Mouse (Mus musculus) B cell, adult 2 months (primary cell): ENCODE data around the gene Pim1.
"Not testable (repeated sequence)": the region's sequence is repeated elsewhere in the genome, so short reads cannot be mapped to it uniquely, and the experiment has no call there.

ENCODE experiments used
- DNase-seq, 2 experiments: peaks; one replicate each; pipeline ENCODE4 v3.0.0; 2022

Gene Pim1

DNA sequence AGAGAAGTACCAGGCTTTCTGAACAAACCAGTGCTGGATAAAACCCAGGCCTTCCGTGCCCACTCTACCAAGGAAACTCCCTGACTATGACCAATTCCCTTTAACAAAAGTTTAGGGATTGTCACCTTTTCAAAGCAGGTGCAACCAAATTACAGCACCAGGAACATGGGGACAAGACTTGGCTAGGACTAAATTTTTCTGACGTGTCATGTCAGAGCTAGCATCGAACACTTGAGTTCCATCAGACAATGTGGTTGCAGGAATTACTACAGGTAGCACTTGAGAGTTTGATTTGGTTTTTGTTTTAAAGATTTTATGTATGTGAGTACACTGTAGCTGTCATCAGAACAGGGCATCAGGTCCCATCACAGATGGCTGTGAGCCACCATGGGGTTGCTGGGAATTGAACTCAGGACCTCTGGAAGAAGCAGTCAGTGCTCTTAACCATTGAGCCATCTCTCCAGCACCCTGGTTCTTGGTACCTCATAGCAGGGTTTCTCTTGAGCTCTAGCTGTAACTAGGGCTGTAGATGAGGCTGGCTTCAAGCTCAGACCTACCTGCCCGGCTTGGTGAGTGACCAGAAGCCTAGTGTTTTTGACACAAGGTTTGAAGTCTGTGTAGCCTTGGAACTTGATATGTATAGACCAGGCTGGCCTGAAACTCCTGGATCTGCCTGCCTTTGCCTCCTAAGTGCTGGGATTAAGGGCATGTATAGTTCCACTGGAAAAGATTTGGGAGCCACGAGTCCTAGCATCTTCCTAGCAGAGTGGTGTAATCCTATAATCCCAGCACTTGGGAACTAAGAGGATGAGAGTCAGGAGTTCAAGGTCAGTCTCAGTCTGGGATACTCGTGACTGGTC, 5.9 kb downstream of the Pim1 start:
- DNase-seq, result no peak

DNA sequence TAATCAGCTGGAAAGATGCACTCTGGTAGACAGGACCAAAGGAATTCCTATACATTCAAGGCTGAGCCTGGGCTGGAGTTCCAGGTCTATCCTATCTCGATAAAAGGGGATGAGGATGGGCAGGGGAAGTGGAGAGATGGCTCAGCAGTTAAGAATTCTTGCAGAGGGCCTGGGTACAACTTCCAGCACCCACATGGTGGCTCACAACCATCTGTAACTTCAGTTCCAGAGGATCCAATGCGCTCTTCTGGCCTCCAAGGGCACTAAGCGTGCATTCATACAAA, 6.5 kb downstream of the Pim1 start:
- DNase-seq, result no peak

DNA sequence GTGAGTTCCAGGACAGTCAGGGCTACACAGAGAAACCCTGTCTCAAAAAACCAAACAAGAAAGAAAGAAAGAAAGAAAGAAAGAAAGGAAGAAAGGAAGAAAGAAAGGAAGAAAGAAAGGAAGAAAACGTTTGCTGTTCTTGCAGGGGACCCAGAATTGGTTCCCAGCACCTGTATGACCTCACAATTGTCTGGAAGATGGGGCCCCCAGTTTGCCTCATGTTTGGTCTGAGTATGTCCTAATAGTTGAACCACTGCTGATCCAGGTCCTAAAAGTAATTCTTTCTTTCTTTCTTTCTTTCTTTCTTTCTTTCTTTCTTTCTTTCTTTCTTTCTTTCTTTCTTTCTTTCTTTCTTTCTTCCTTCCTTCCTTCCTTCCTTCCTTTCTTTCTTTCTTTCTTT, 6.9 kb downstream of the Pim1 start:
- not testable (repeated sequence) for DNase-seq

GRCm38 (mm10) chr17:29498028-29498427, 7.5 kb downstream of the Pim1 start:
- DNase-seq, result peak; percentile 37 to 44

DNA sequence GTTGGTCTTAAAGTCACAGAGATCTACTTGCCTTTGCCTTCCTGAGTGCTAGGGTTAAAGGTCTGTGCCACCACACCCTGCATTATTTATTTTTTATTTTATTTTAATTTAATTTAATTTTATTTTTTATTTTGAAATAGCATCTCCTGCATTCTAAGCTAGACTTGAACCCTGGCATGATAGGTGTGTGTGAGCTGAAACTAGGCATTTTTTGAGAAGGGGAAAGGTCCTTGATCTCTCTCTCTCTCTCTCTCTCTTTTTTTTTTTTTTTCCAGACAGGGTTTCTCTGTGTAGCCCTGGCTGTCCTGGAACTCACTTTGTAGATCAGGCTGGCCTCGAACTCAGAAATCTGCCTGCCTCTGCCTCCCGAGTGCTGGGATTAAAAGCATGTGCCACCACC, 8.4 kb downstream of the Pim1 start:
- DNase-seq, result not testable (repeated sequence)

GRCm38 (mm10) chr17:29499511-29499910, 9.0 kb downstream of the Pim1 start:
- no peak for DNase-seq

DNA sequence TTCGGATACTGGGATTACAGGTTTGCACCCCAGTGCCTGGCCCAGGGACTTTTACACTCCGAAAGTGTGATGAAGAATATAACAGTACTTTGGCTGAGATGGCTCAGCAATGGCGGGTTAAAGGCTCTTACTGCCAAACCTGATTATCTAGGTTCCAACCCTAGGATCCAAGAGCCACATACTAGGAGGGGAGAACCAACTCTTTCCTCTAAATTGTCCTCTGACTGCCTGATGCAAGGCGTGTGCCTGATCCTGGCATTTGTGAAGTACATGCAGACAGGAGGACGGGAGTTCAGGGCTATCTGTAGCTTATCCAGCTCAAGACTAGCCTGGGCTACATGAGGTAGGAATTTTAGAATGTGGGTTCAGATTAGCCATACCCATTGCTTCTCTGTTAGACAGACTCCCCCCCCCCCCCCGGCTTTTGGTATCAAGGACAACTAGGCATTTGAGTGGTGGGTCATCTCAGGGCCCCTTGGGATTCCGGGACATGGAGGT, 9.7 kb downstream of the Pim1 start:
- DNase-seq, result no peak

DNA sequence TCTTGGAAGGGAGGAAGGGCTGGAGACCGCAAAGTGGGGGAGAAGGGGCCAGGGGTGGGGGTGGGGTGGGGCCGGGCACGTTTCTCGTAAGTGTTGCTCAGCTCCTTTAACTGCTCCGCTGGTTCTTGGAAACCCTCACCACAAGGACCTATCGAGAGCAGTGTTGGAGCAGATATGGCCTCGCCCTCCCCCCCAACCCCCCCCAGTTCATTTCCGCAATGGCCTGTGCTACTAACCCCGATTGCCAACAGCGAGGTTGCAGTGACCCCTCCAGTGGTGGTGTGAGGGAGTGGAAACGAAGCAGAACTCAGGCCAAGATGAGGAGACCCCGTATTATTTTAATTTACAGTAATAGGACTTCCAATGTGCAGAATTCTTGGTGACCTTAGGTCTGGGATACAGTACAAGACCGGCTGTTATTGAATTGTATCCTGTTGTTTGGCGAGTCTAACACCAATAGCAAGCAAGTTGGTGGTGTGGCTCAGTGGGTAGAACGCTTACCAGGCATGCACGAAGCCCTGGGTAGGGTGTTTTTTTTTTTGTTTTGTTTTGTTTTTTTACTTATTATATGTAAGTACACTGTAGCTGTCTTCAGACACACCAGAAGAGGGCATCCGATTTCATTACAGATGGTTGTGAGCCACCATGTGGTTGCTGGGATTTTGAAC, 10.4 kb downstream of the Pim1 start:
- DNase-seq, result no peak

DNA sequence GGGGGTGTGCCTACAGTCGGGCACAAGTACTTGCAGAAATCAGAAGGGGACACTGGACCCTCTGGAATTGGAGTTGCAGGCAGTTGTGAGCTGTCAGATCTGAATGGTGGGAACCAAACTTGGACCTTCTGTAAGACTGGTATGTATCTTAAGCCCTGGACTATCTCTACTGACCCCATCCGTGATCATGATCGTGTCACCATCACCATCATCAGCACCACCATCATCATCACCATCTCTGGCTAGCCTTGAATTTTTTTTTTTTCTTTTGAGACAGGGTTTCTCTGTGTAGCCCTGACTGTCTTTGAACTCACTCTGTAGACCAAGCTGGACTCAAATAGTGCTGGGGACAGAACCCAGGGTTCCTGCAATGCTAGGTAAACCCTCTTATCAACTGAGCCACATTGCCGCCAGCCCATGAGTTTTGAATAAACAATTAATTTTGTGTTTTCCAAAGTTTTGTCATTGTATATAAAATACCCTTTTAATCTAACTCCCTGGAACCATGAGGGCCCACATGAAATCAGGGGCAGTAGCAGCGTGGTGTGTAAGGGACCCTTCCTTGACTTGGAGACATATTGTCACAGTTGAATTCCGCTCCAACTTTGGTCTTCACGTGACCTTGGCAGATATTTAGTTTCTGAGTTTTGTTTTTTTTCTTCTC, 11.6 kb downstream of the Pim1 start:
- DNase-seq, result no peak

GRCm38 (mm10) chr17:29502669-29503665, 12.4 kb downstream of the Pim1 start:
- DNase-seq, result no peak

GRCm38 (mm10) chr17:29503700-29504099, 13.1 kb downstream of the Pim1 start:
- DNase-seq, result peak; percentile 46 to 51

- DNase-seq, result peak; percentile 39 to 47
Measured at GRCm38 (mm10) chr17:29508927-29509608, 18.5 kb downstream of the Pim1 start.

DNA sequence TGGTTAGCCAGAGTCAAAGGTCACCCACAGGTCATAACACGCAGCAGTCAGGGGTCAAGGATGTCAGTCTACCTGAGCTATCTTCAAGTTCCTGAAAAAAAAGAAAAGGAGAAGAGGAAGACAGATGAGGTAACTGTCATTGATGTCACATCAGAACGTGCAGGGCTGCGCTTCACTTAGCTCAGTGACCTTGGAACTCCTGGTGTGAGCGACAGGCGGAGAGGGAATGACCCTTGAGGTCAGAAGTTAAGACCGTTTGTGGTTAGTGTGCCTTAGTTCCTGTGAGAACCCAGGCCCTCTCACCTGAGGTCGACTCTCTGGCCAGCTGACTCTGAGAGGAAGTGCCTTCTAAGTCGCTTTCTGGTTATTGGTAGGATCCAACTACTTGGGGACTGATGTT, 20.1 kb downstream of the Pim1 start:
- peak; percentile 45 to 49 for DNase-seq

GRCm38 (mm10) chr17:29513044-29513730, 22.6 kb downstream of the Pim1 start:
- peak; percentile 72 to 73 for DNase-seq

GRCm38 (mm10) chr17:29514435-29514834, 23.9 kb downstream of the Pim1 start:
- peak; percentile 85 to 86 for DNase-seq

DNA sequence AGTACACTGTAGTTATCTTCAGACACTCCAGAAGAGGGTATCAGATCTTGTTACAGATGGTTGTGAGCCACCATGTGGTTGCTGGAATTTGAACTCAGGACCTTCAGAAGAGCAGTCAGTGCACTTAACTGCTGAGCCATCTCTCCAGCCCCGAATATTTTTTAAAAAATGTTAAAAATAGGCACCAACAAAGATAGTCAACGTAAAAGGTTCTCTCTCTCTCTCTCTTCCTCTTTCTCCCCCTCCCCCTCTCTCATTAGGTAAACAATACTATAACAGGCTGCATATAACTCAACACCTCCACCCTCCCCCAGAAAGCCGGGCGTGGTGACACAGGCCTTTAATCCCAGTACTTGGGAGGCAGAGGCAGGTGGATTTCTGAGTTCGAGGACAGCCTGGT, 28.1 kb downstream of the Pim1 start:
- not testable (repeated sequence) for DNase-seq

DNA sequence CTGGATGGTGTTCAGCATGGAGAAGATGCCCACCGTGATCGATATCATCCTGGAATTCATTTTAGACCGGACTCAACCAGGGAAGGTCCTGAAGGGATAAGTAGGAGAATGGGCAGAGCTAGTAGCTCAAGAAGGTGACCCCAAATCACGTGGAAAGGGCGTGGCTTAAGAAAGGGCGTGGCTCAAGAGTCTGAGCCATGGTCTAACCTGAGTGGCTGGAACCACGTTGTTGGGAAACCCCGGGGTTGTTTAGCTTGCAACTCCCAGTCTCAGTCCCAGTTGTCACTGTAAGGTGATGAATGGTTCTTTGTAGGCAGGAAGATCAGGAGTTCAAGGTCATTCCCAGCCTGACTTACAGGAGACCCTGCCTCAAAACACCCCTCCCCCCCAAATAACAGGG, 29.2 kb downstream of the Pim1 start:
- DNase-seq, result no peak

DNA sequence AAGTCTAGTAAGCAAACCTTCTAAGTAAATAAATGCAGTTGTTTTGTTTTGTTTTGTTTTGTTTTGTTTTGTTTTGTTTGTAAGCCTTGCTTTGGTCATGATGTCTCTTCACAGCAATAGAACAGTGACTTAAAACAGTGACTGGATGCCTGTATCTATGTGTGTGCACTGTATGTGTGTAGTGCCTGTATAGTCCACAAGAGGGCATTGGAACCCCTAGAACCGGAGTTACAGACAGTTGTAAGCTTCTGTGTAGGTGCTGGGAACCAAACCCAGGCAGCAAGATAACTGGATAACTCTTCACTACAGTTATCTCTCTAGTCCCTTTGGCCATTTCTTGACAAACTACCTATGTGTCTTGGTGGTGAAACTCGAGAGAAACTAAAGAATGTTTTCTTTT, 35.1 kb downstream of the Pim1 start:
- DNase-seq, result no peak

DNA sequence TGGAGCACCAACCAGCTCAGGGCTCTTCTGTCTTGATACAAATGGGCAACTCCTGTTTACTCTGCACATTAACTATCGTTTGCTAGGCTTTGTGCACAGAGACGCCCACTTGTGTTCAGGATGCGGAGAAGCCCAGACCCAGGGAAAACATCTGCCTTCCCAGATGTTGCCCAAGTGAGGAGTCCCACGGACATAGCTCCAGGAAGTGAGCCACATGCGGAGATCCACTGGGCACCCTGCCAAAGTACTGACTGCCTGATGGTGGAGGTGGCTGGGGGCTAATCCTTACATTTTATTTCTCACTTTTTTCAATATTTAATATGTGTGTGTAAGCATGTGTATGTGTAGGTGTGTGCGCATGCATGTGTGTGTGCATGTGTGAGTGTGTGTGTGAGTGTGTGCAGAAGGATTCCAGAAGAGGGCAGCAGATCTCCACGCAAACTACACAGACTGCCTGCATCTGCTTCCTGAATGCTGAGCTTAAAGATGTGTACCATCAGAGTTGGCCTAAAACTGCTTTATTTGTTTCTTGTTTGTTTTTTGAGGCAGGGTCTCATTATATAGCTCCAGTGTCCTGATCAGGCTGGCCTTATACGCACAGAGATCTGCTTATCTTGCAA, 38.1 kb downstream of the Pim1 start:
- DNase-seq, result no peak

- no peak for DNase-seq
Measured at GRCm38 (mm10) chr17:29530508-29530907, 40.0 kb downstream of the Pim1 start.

- DNase-seq, result peak; percentile 54 to 62
Measured at GRCm38 (mm10) chr17:29531278-29531677, 40.7 kb downstream of the Pim1 start.
